Mouse (Mus musculus): ENCODE results near the gene Tmem43. TPM values are rescaled to one million over a fixed set of nuclear protein-coding genes. Genes with fewer than 3 reads are reported as not detected.
"Not testable (repeated sequence)": the region's sequence is repeated elsewhere in the genome, so short reads cannot be mapped to it uniquely, and the experiment has no call there.

Gene Tmem43
- polyA plus RNA-seq, 1 experiment from 2014 or later, result 59.2 TPM

DNA sequence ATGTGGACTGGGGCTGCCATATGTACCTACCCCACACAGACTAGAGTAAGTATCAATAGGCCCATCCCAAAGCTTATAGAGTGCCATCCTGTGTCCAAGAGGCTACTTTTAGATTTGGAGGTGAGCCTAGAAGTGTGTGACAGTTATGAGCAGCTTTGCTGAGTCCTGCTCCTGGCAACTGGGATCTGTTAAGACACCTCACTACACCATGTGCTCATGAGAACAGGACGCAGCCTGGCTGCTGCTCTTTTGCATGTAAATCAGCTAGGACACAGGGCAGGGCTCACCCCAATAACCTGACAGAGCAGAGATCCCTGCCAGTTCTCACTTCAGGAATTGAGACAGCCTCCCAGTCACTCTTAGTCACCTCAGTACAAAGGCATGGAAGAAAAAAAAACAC lies 6.4 kb upstream of the Tmem43 start:
- in situ Hi-C loops (cut with MboI; ENCODE audit: low pct_unique_long_range_greater_than_20kb), result no loop called here
- no peaks in the 10 kb centered on the region for H3K27me3 ChIP-seq
- no peak for TF ChIP-seq CTCF (IDR thresholded peaks at IDR 0.05)
- DNase-seq (ENCODE audit: low read depth, low spot score), result no peak
- CTCF ChIA-PET, result no interaction called here
- POLR2A ChIA-PET, result interaction anchor here (1.4 kb wide), 1 partner anchor 10 kb away, joined by 3 read pairs; no protein-coding TSS in a partner anchor
- ATAC-seq, result no peak

DNA sequence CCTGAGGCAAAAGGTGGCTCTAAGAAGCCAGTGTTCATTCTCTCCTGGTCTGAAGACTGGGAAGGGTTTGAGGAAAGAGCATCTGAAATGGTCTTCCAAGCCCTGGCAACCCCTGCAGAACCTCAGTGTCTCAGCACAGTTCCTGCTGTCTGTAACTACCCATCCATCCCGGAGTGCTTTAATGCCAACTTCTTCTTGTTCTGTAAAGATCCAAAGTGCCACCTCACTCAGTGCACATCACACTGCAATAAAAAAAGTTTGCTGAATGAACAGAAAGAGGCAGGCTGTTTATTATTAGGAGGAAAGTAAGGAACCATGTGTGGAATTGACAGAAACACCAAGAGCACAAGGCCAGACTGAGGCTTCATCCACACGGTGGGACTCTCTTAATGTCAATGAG lies 2.8 kb upstream of the Tmem43 start:
- CTCF ChIA-PET, result no interaction called here
- DNase-seq (ENCODE audit: low read depth, low spot score), result no peak
- in situ Hi-C loops (cut with MboI; ENCODE audit: low pct_unique_long_range_greater_than_20kb), result no loop called here
- H3K27me3 ChIP-seq, result no peaks in the 10 kb centered on the region
- POLR2A ChIA-PET, result interaction anchor here (0.7 kb wide), 1 partner anchor 9 kb away, joined by 10 read pairs; no protein-coding TSS in a partner anchor
- TF ChIP-seq CTCF (IDR thresholded peaks at IDR 0.05), result no peak
- ATAC-seq, result no peak

DNA sequence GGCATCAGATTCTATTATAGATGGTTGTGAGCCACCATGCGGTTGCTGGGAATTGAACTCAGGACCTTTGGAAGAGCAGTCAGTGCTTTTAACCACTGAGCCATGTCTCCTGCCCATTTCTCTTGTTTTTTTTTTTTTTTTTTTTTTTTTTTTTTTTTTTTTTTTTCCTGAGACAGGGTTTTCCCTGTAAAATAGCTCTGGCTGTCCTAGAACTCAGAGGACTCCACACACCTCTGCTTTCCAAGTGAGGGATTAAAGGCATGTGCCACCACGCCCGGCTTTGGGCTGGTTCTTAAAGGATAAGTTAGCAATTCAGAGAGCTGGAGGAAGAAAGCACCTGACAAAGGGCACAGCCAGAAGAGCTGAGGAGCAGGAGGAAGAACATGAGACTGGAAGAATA lies 2.1 kb upstream of the Tmem43 start:
- in situ Hi-C loops (cut with MboI; ENCODE audit: low pct_unique_long_range_greater_than_20kb); H3K27me3 ChIP-seq; DNase-seq (ENCODE audit: low read depth, low spot score); ATAC-seq: not testable (repeated sequence)
- POLR2A ChIA-PET, result interaction anchor here (0.6 to 1.1 kb wide), 5 partner anchors 9 to 441 kb away, joined by 3 to 10 read pairs (median 3); no protein-coding TSS in a partner anchor
- CTCF ChIA-PET, result interaction anchor here (0.8 to 1.0 kb wide), 2 partner anchors 13 to 19 kb away, joined by 3 to 5 read pairs; no protein-coding TSS in a partner anchor

DNA sequence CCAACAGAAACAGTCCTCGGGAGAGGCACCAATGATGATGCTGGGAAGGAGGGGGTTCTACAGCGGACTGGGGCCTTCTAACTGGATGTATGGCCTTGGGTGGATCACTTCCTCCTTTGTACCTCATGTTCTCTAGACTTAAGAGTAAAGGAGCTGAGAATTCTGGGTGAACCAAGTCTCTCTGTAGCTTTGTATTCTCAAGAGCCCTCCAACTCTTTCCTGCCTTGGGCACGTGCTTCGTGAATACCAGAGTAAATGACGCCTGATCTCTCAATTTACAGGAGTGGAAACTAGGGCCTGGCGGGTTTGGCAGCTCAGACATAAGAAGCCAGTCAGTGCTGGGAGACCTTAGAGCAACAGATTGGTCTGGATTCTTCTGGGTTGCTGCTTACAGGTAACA lies 1.2 kb upstream of the Tmem43 start:
- in situ Hi-C loops (cut with MboI; ENCODE audit: low pct_unique_long_range_greater_than_20kb), result no loop called here
- DNase-seq (ENCODE audit: low read depth, low spot score), result no peak
- ChIA-PET POLR2A (interaction anchor here (0.9 kb wide), 1 partner anchor 13 kb away, joined by 3 read pairs; no protein-coding TSS in a partner anchor), CTCF (interaction anchor here (0.7 to 1.0 kb wide), 2 partner anchors 16 to 37 kb away, joined by 4 to 5 read pairs; no protein-coding TSS in a partner anchor)
- H3K27me3 ChIP-seq, result no peaks in the 10 kb centered on the region
- ATAC-seq, result no peak
- TF ChIP-seq CTCF (IDR thresholded peaks at IDR 0.05), result no peak

DNA sequence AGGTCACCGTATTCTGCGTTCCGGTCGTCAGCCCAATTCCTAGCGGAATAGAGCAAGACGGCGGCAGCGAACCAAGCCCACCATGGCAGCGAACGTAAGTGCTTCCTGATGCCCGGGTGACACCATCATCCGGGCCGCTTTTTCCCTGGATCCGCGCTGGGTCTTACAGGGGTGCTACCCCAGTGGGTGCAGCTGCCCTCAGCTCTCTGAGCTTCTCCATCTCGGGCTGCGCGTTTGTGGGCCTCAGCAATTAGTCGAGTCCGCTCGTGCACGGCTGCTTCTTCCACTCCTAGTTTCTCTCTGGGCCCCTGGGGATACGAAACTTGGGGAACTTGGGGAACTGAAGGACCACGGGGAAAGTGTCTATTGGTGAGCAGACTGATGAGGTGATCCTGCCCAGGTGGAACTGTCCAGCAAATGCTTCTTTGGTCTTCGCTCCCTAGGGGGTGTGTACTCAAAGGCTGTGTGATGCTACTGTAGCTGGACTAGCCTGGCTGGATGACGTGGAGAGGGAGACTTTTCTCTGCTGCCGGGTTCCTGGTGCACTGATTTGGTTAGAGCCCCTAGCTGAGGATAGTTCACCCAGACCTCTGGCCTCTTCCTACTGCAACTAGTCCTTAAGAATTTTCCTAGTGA lies 420 bp downstream of the Tmem43 start:
- TF ChIP-seq CTCF (IDR thresholded peaks at IDR 0.05), result no peak
- DNase-seq (ENCODE audit: low read depth, low spot score) (no peak), ATAC-seq (peak; percentile 26)
- ChIA-PET CTCF (no interaction called here), POLR2A (no interaction called here)
- in situ Hi-C loops (cut with MboI; ENCODE audit: low pct_unique_long_range_greater_than_20kb), result no loop called here
- no peaks in the 10 kb centered on the region for H3K27me3 ChIP-seq

DNA sequence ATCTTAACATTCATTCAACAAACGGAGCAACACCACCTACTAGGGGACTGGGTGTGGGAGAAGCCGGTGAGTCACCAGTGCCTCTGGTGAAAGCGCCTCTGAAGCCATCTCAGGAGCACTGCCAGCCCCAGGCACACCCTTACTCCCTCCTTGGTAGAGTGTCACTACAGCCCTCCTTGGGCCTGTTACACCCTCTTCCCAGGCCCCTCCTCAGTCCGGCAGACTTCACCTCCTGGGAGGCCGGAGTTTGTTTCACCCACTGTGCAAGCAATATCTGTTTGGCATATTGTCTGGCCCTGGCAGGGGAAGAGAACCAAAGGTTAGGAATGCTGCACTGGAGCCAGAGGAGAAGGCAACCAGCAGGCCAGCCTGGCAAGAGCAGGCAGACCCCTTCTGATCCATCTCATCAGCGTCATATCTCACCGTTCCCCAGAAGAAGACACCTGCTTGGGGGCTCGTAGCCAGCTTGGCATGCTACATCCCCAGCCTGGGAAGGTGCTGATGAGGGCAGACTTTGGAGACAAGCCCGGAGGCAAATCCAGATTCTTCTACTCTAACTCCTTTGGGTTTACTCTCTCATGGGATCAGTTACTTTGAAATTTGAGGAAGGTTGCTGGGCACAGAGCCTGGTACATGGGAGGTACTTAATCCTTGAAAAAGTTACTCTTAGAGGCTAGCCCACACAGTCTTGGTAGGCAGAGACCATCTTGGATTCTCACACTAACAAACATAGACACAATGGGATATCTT lies 1.1 kb downstream of the Tmem43 start:
- DNase-seq (ENCODE audit: low read depth, low spot score) (no peak), ATAC-seq (peak; percentile 27)
- no peak for TF ChIP-seq CTCF (IDR thresholded peaks at IDR 0.05)
- no peaks in the 10 kb centered on the region for H3K27me3 ChIP-seq
- ChIA-PET POLR2A (interaction anchor here (1.0 kb wide), 1 partner anchor 11 kb away, joined by 3 read pairs; no protein-coding TSS in a partner anchor), CTCF (interaction anchor here (1.1 to 2.3 kb wide), 2 partner anchors 34 to 279 kb away, joined by 3 to 9 read pairs; no protein-coding TSS in a partner anchor)
- in situ Hi-C loops (cut with MboI; ENCODE audit: low pct_unique_long_range_greater_than_20kb), result no loop called here

DNA sequence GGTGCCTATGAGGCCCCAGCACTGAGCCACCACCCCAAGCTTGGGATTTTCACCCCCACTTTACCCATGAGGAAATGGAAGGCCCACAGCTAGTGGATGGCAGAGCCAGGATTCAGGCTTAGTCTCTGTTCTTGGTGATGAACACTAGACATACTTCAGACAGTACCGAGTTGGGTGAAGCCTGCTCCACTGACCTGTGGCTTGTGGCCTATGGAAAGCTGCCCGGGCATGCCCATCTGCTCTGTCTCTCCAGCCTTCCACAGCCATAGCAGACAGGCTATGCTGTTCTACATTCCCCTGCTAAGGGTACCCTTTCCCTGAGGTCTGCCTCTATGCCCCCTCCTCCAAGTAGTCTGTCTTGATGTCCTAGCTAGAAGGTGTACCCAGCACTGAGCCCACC lies 3.0 kb downstream of the Tmem43 start:
- H3K27me3 ChIP-seq, result no peaks in the 10 kb centered on the region
- no peak for TF ChIP-seq CTCF (IDR thresholded peaks at IDR 0.05)
- DNase-seq (ENCODE audit: low read depth, low spot score) (no peak), ATAC-seq (no peak)
- POLR2A ChIA-PET, result no interaction called here
- CTCF ChIA-PET, result interaction anchor here (2.3 kb wide), 1 partner anchor 32 kb away, joined by 9 read pairs; no protein-coding TSS in a partner anchor
- in situ Hi-C loops (cut with MboI; ENCODE audit: low pct_unique_long_range_greater_than_20kb), result no loop called here

DNA sequence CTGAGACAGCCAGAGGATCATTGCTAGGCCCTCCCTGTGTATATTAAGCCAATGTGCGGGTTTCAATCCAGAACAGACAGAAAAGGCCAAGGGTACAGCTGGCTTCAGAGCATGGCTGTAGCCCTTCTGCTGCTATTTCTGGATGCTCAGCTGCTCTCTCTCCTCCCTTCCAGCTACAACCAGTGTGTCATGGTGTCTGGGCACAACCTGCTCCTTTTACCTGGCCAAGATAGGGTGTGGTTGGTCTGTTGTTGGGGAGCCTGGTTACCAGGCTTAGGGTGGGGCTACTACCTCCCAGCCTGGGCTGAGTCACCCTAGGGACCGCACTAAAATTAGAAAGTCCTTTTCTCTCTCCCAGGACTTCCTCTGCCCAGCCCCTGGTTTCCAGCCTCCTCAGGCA lies 9.9 kb downstream of the Tmem43 start:
- POLR2A ChIA-PET, result interaction anchor here (0.5 kb wide), 1 partner anchor 12 kb away, joined by 3 read pairs; no protein-coding TSS in a partner anchor
- TF ChIP-seq CTCF (IDR thresholded peaks at IDR 0.05), result no peak
- no peak for ATAC-seq
- no peak for DNase-seq (ENCODE audit: low read depth, low spot score)
- H3K27me3 ChIP-seq, result no peaks in the 10 kb centered on the region
- in situ Hi-C loops (cut with MboI; ENCODE audit: low pct_unique_long_range_greater_than_20kb), result no loop called here
- CTCF ChIA-PET, result no interaction called here

DNA sequence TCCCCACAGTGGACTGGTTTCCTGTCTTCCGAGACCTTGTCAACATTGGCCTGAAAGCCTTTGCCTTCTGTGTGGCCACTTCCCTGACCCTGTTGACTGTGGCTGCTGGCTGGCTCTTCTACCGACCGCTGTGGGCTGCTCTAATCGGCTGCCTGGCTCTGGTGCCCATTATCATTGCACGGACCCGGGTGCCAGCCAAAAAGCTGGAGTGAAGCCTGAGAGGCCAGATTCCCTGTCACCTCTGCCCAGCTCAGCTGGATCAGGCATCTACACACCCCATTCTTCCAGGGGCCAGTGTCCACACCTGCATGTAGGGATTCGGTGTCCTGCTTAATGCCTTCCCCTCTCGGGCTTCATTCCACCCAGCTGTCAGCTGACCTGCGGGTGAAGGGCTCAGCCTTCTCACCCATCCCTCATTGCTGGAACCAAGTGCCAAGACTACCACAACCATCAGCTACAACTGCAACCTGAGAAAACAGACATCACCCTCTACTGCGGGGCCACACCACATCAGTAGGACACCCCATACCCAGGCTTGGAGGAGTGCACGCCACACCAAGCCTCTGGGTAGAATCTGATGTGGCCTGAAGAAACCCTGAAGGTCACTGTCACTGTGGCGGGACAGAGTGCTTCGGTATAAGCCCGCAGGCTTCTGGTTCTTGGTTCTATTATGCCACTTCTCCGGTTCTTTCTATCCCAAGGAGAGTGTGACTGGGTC lies 13.4 kb downstream of the Tmem43 start:
- POLR2A ChIA-PET, result interaction anchor here (1.7 kb wide), 1 partner anchor 22 kb away, joined by 3 read pairs; no protein-coding TSS in a partner anchor
- no peak for TF ChIP-seq CTCF (IDR thresholded peaks at IDR 0.05)
- no peaks in the 10 kb centered on the region for H3K27me3 ChIP-seq
- no peak for ATAC-seq
- in situ Hi-C loops (cut with MboI; ENCODE audit: low pct_unique_long_range_greater_than_20kb), result no loop called here
- DNase-seq (ENCODE audit: low read depth, low spot score), result no peak
- CTCF ChIA-PET, result interaction anchor here (1.6 to 1.8 kb wide), 2 partner anchors 9 to 22 kb away, joined by 5 read pairs; no protein-coding TSS in a partner anchor

DNA sequence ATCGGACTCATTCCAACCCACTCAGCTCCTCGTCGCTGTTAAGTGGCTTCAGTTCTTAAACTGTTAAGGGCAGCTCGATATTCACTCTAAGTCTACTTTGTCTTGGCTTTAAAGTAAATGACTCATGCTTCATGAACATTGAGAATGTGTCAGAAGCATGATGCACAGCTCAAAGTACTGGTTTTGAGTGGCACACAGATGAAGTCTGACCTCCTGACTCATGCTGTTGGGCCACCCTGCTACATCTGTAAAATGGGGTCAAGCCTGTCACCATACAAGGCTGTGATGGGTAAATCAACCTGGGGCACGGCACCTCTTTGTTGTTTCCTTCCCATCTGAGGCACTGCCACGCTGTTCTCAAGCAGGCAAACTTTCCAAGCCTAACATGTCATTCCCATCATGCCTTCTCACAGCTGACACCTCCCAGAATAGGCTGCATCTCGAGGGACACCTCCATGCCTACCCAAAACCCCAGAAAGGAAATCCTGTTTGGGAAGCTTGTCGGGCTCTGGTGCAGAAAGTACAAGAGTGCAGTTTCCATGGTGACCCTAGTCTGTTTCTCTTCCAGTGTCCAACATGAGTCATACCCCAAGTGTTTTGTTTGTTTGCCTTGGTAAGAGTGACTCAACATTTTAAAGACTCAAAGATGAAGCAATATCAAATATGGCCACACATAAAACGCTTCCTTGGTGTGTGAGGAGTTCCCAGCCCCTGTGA lies 15.2 kb downstream of the Tmem43 start:
- POLR2A ChIA-PET, result interaction anchor here (0.9 to 1.7 kb wide), 2 partner anchors 21 to 24 kb away, joined by 3 read pairs; no protein-coding TSS in a partner anchor
- ATAC-seq (peak; percentile 68), DNase-seq (ENCODE audit: low read depth, low spot score) (peak; percentile 89)
- in situ Hi-C loops (cut with MboI; ENCODE audit: low pct_unique_long_range_greater_than_20kb), result no loop called here
- TF ChIP-seq CTCF (IDR thresholded peaks at IDR 0.05), result no peak
- CTCF ChIA-PET, result interaction anchor here (1.3 to 1.6 kb wide), 2 partner anchors 11 to 16 kb away, joined by 4 to 5 read pairs; no protein-coding TSS in a partner anchor
- H3K27me3 ChIP-seq, result no peaks in the 10 kb centered on the region

Data from Patski (cell line).